Mouse (Mus musculus): ENCODE measurements around the gene Sh3bgrl3. TPM values are rescaled to one million over a fixed set of nuclear protein-coding genes. Genes with fewer than 3 reads are reported as not detected.
A peak's percentile ranks its signal among the peaks of the same experiment; 100 is the strongest.
"Not testable (repeated sequence)": the region's sequence is repeated elsewhere in the genome, so short reads cannot be mapped to it uniquely, and the experiment has no call there.

The Sh3bgrl3 gene
- polyA plus RNA-seq, 1 experiment from 2014 or later, result 243 TPM

- Histone ChIP-seq H3K4me3 (no peak overlapping the region), H3K27me3 (ENCODE audit: insufficient read depth, poor library complexity, severe bottlenecking) (no peaks in the 10 kb centered on the region), H3K4me1 (peaks cover 27% of the 10 kb centered on the region), H3K9me3 (no peaks in the 10 kb centered on the region), H3K27ac (no peak overlapping the region), H3K36me3 (peaks cover 58% of the 10 kb centered on the region)
- WGBS, result 96% methylated on average over 3 of the region's 3 CpGs
- DNase-seq (ENCODE audit: low spot score), result no peak
Measured at GRCm38 (mm10) chr4:134154354-134154753, 25.8 kb upstream of the Sh3bgrl3 start.

GRCm38 (mm10) chr4:134153656-134154055, 25.1 kb upstream of the Sh3bgrl3 start:
- WGBS, result 91% methylated on average over 3 of the region's 3 CpGs
- Histone ChIP-seq H3K27me3 (ENCODE audit: insufficient read depth, poor library complexity, severe bottlenecking) (no peaks in the 10 kb centered on the region), H3K9me3 (no peaks in the 10 kb centered on the region), H3K4me3 (no peak overlapping the region), H3K4me1 (peaks cover 23% of the 10 kb centered on the region), H3K27ac (no peak overlapping the region), H3K36me3 (peaks cover 65% of the 10 kb centered on the region)
- DNase-seq (ENCODE audit: low spot score), result no peak

GRCm38 (mm10) chr4:134152112-134152511, 23.5 kb upstream of the Sh3bgrl3 start:
- DNase-seq (ENCODE audit: low spot score), result no peak
- no peak overlapping the region for H3K27ac ChIP-seq
- no peak overlapping the region for H3K4me3 ChIP-seq
- H3K4me1 ChIP-seq, result peaks cover 15% of the 10 kb centered on the region
- H3K27me3 ChIP-seq (ENCODE audit: insufficient read depth, poor library complexity, severe bottlenecking), result no peaks in the 10 kb centered on the region
- peaks cover 80% of the 10 kb centered on the region for H3K36me3 ChIP-seq
- WGBS, result 90% methylated on average over 3 of the region's 3 CpGs
- H3K9me3 ChIP-seq, result no peaks in the 10 kb centered on the region

- WGBS, result 90% methylated on average over 4 of the region's 4 CpGs
- Histone ChIP-seq H3K27ac (no peak overlapping the region), H3K9me3 (no peaks in the 10 kb centered on the region), H3K36me3 (peaks cover 83% of the 10 kb centered on the region), H3K4me1 (no peaks in the 10 kb centered on the region), H3K4me3 (no peak overlapping the region), H3K27me3 (ENCODE audit: insufficient read depth, poor library complexity, severe bottlenecking) (no peaks in the 10 kb centered on the region)
- no peak for DNase-seq (ENCODE audit: low spot score)
Measured at GRCm38 (mm10) chr4:134149389-134149788, 20.8 kb upstream of the Sh3bgrl3 start.

GRCm38 (mm10) chr4:134144297-134144696, 15.7 kb upstream of the Sh3bgrl3 start:
- not testable (repeated sequence) for H3K9me3 ChIP-seq; DNase-seq (ENCODE audit: low spot score); H3K4me1 ChIP-seq; H3K27me3 ChIP-seq (ENCODE audit: insufficient read depth, poor library complexity, severe bottlenecking); H3K4me3 ChIP-seq; H3K27ac ChIP-seq
- H3K36me3 ChIP-seq, result peaks cover 62% of the 10 kb centered on the region
- 89% methylated on average over 5 of the region's 5 CpGs for WGBS

GRCm38 (mm10) chr4:134138857-134139256, 10.3 kb upstream of the Sh3bgrl3 start:
- Histone ChIP-seq H3K4me3 (no peak overlapping the region), H3K9me3 (no peaks in the 10 kb centered on the region), H3K36me3 (peaks cover 38% of the 10 kb centered on the region; the same call in 1 of the 2 replicates), H3K4me1 (peaks cover 15% of the 10 kb centered on the region), H3K27me3 (ENCODE audit: insufficient read depth, poor library complexity, severe bottlenecking) (no peaks in the 10 kb centered on the region), H3K27ac (no peak overlapping the region)
- WGBS, result 74% methylated on average over 2 of the region's 2 CpGs
- no peak for DNase-seq (ENCODE audit: low spot score)

- peaks cover 32% of the 10 kb centered on the region for H3K36me3 ChIP-seq
- H3K27ac ChIP-seq, result no peak overlapping the region
- WGBS, result 33% methylated on average over 3 of the region's 3 CpGs
- H3K27me3 ChIP-seq (ENCODE audit: insufficient read depth, poor library complexity, severe bottlenecking), result no peaks in the 10 kb centered on the region
- peaks cover 24% of the 10 kb centered on the region for H3K4me1 ChIP-seq
- DNase-seq (ENCODE audit: low spot score), result no peak
- no peaks in the 10 kb centered on the region for H3K9me3 ChIP-seq
- H3K4me3 ChIP-seq, result no peak overlapping the region
Measured at GRCm38 (mm10) chr4:134136280-134136926, 7.8 kb upstream of the Sh3bgrl3 start.

GRCm38 (mm10) chr4:134132519-134133095, 4.0 kb upstream of the Sh3bgrl3 start:
- Histone ChIP-seq H3K4me1 (peaks cover 50% of the 10 kb centered on the region), H3K36me3 (peaks cover 23% of the 10 kb centered on the region), H3K4me3 (no peak overlapping the region), H3K27me3 (ENCODE audit: insufficient read depth, poor library complexity, severe bottlenecking) (no peaks in the 10 kb centered on the region), H3K27ac (no peak overlapping the region), H3K9me3 (no peaks in the 10 kb centered on the region)
- no peak for DNase-seq (ENCODE audit: low spot score)
- WGBS, result 47% methylated on average over 8 of the region's 8 CpGs

- no peaks in the 10 kb centered on the region for H3K27me3 ChIP-seq (ENCODE audit: insufficient read depth, poor library complexity, severe bottlenecking)
- no peaks in the 10 kb centered on the region for H3K9me3 ChIP-seq
- no peak overlapping the region for H3K27ac ChIP-seq
- 61% methylated on average over 3 of the region's 3 CpGs for WGBS
- DNase-seq (ENCODE audit: low spot score), result no peak
- H3K4me3 ChIP-seq, result no peak overlapping the region
- peaks cover 51% of the 10 kb centered on the region for H3K4me1 ChIP-seq
- peaks cover 18% of the 10 kb centered on the region for H3K36me3 ChIP-seq
Measured at GRCm38 (mm10) chr4:134132117-134132516, 3.5 kb upstream of the Sh3bgrl3 start.

GRCm38 (mm10) chr4:134129482-134129881, 893 bp upstream of the Sh3bgrl3 start:
- peaks cover 29% of the 10 kb centered on the region for H3K36me3 ChIP-seq
- peak overlapping the region; percentile 89; the same call in 1 of the 2 replicates for H3K27ac ChIP-seq
- H3K9me3 ChIP-seq, result no peaks in the 10 kb centered on the region
- peak overlapping the region; percentile 75 for H3K4me3 ChIP-seq
- no peaks in the 10 kb centered on the region for H3K27me3 ChIP-seq (ENCODE audit: insufficient read depth, poor library complexity, severe bottlenecking)
- 30% methylated on average over 6 of the region's 6 CpGs for WGBS
- DNase-seq (ENCODE audit: low spot score), result no peak
- peaks cover 54% of the 10 kb centered on the region for H3K4me1 ChIP-seq

GRCm38 (mm10) chr4:134128983-134129362, 384 bp upstream of the Sh3bgrl3 start:
- 1% methylated on average over 14 of the region's 14 CpGs for WGBS
- Histone ChIP-seq H3K27me3 (ENCODE audit: insufficient read depth, poor library complexity, severe bottlenecking) (no peaks in the 10 kb centered on the region), H3K36me3 (peaks cover 29% of the 10 kb centered on the region), H3K9me3 (no peaks in the 10 kb centered on the region), H3K27ac (peak overlapping the region; percentile 89), H3K4me3 (peak overlapping the region; percentile 75), H3K4me1 (peaks cover 60% of the 10 kb centered on the region)
- DNase-seq (ENCODE audit: low spot score), result no peak

- Histone ChIP-seq H3K36me3 (peaks cover 29% of the 10 kb centered on the region), H3K4me1 (peaks cover 59% of the 10 kb centered on the region), H3K4me3 (peak overlapping the region; percentile 75), H3K27ac (peak overlapping the region; percentile 89), H3K9me3 (no peaks in the 10 kb centered on the region), H3K27me3 (ENCODE audit: insufficient read depth, poor library complexity, severe bottlenecking) (no peaks in the 10 kb centered on the region)
- no peak for DNase-seq (ENCODE audit: low spot score)
- WGBS, result 59% methylated on average over 8 of the region's 8 CpGs
Measured at GRCm38 (mm10) chr4:134127793-134128192, 796 bp downstream of the Sh3bgrl3 start.

GRCm38 (mm10) chr4:134127121-134127455, 1.5 kb downstream of the Sh3bgrl3 start:
- no peaks in the 10 kb centered on the region for H3K27me3 ChIP-seq (ENCODE audit: insufficient read depth, poor library complexity, severe bottlenecking)
- H3K9me3 ChIP-seq, result no peaks in the 10 kb centered on the region
- H3K4me3 ChIP-seq, result peak overlapping the region; percentile 75
- peak overlapping the region; percentile 16; the same call in 1 of the 2 replicates for H3K27ac ChIP-seq
- H3K4me1 ChIP-seq, result peaks cover 55% of the 10 kb centered on the region
- WGBS, result 89% methylated on average over 7 of the region's 7 CpGs
- peaks cover 27% of the 10 kb centered on the region for H3K36me3 ChIP-seq
- DNase-seq (ENCODE audit: low spot score), result no peak

All from heart, embryonic 10.5 days (tissue).